ENCODE assay signal across 20 mouse cellular contexts in the genomic region with DNA sequence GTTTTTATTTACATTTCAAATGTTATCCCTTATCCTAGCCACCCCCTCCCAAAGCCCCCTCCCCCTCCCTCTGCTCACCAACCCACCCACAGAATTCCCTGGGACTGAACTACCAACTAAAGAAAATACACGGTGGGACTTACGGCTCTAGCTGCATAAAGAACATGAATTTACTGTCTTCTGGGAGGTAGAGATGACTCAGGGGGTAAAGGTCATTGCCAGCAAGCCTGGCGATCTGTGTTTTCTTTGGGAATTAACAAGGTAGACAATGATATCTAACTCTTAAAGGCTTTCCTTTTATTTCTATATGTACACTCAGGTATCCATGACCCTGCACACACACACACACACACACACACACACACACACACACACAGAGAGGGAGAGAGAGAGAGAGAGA.
DNase-seq lines count a peak whose midpoint lies in the region; ATAC-seq and TF ChIP-seq lines count a peak whose summit lies in the region.
"Had no signal": no experiment of that assay in that cellular context is flagged by ENCODE, and none has a peak within 500 bp of the region (broad histone marks: within the 10 kb centered on the region; RNA-seq: fewer than 3 reads in every experiment).

No protein-coding gene starts in this region.

- no peak for TF ChIP-seq EP300 in lung, postnatal 0 days (IDR thresholded peaks at IDR 0.05)

- no peak for TF ChIP-seq POLR2A in small intestine, adult 2 months (IDR thresholded peaks at IDR 0.05; ENCODE audit: low read depth, low read length)

- H3K9me3 ChIP-seq in intestine, embryonic 15.5 days: no peaks in the 10 kb centered on the region
- H3K9me3 ChIP-seq in intestine, embryonic 16.5 days (ENCODE audit: control insufficient read depth, low read length): no peaks in the 10 kb centered on the region
- H3K9me3 ChIP-seq in lung, postnatal 0 days (ENCODE audit: low read length): no peaks in the 10 kb centered on the region
- H3K9me3 ChIP-seq: embryonic facial prominence, embryonic 10.5 days; embryonic facial prominence, embryonic 12.5 days; forebrain, embryonic 13.5 days; forebrain, embryonic 15.5 days had no signal

- H3K27ac ChIP-seq in intestine, embryonic 15.5 days: no peak overlapping the region
- no peak overlapping the region for H3K27ac ChIP-seq in intestine, embryonic 16.5 days (ENCODE audit: low read length)
- H3K27ac ChIP-seq in small intestine, adult 2 months (ENCODE audit: insufficient read depth, low read depth, low read length): 0 out of 2 replicates have a peak overlapping the region, but pooled peaks have one; percentile 35
- no peak overlapping the region for H3K27ac ChIP-seq in lung, postnatal 0 days (ENCODE audit: low read length)
- H3K27ac ChIP-seq: embryonic facial prominence, embryonic 10.5 days; embryonic facial prominence, embryonic 12.5 days; forebrain, embryonic 13.5 days; forebrain, embryonic 15.5 days had no signal

- H3K4me1 ChIP-seq in intestine, embryonic 15.5 days (replicated peaks): no peaks in the 10 kb centered on the region
- H3K4me1 ChIP-seq in intestine, embryonic 16.5 days (ENCODE audit: control insufficient read depth, insufficient read depth, low read length): no peaks in the 10 kb centered on the region
- H3K4me1 ChIP-seq in small intestine, adult 2 months (ENCODE audit: control insufficient read depth, insufficient read depth, insufficient read length, low read length): no peaks in the 10 kb centered on the region
- H3K4me1 ChIP-seq in lung, postnatal 0 days (ENCODE audit: insufficient read depth, low read depth, low read length): no peaks in the 10 kb centered on the region
- H3K4me1 ChIP-seq: embryonic facial prominence, embryonic 10.5 days; embryonic facial prominence, embryonic 12.5 days; forebrain, embryonic 13.5 days; forebrain, embryonic 15.5 days had no signal

- no peak overlapping the region for H3K4me3 ChIP-seq in intestine, embryonic 15.5 days (replicated peaks)
- no peak overlapping the region for H3K4me3 ChIP-seq in intestine, embryonic 16.5 days (ENCODE audit: low read length)
- H3K4me3 ChIP-seq in small intestine, adult 2 months (ENCODE audit: low read depth, low read length): no peak overlapping the region
- H3K4me3 ChIP-seq in lung, postnatal 0 days (ENCODE audit: low read depth, low read length): no peak overlapping the region
- H3K4me3 ChIP-seq: embryonic facial prominence, embryonic 10.5 days; embryonic facial prominence, embryonic 12.5 days; forebrain, embryonic 13.5 days; forebrain, embryonic 15.5 days had no signal

- TF ChIP-seq CTCF in small intestine, adult 2 months (IDR thresholded peaks at IDR 0.05; ENCODE audit: extremely low read depth, insufficient read length, insufficient replicate concordance, low read depth, low read length): no peak
- no peak for TF ChIP-seq CTCF in lung, postnatal 0 days (IDR thresholded peaks at IDR 0.05)

- H3K4me2 ChIP-seq in intestine, embryonic 15.5 days (replicated peaks): no peak overlapping the region
- H3K4me2 ChIP-seq in intestine, embryonic 16.5 days (ENCODE audit: low read depth, low read length): no peak overlapping the region
- H3K4me2 ChIP-seq in lung, postnatal 0 days (replicated peaks; ENCODE audit: low read depth, low read length): no peak overlapping the region
- H3K4me2 ChIP-seq: embryonic facial prominence, embryonic 12.5 days; forebrain, embryonic 13.5 days; forebrain, embryonic 15.5 days had no signal

- no peak overlapping the region for H3K9ac ChIP-seq in intestine, embryonic 15.5 days
- no peak overlapping the region for H3K9ac ChIP-seq in intestine, embryonic 16.5 days (ENCODE audit: low read depth, low read length)
- no peak overlapping the region for H3K9ac ChIP-seq in lung, postnatal 0 days (replicated peaks; ENCODE audit: low read depth)
- H3K9ac ChIP-seq: embryonic facial prominence, embryonic 12.5 days; forebrain, embryonic 13.5 days; forebrain, embryonic 15.5 days; forebrain, postnatal 0 days had no signal

- DNase-seq in adrenal gland, postnatal 36 days: peak; percentile 5 to 29
- no peak for DNase-seq in adrenal gland, adult 2 months
- no peak for DNase-seq in lung, postnatal 0 days (ENCODE audit: low spot score)
- DNase-seq in spleen, postnatal 14 days (ENCODE audit: low spot score in 2 of 2): no peak
- DNase-seq: adrenal gland, adult 8-10 months; adrenal gland, postnatal 14 days; cerebellum, adult 11-12 months; cerebellum, adult 2 months; cerebellum, adult 9-10 months; cerebellum, postnatal 10 days; cerebellum, postnatal 25 days; forebrain, postnatal 0 days had no signal

- no peaks in the 10 kb centered on the region for H3K36me3 ChIP-seq in intestine, embryonic 15.5 days
- no peaks in the 10 kb centered on the region for H3K36me3 ChIP-seq in intestine, embryonic 16.5 days (ENCODE audit: control insufficient read depth, insufficient read depth, low read length)
- H3K36me3 ChIP-seq in small intestine, adult 2 months (ENCODE audit: control insufficient read depth, insufficient read depth, low read length): no peaks in the 10 kb centered on the region
- no peaks in the 10 kb centered on the region for H3K36me3 ChIP-seq in lung, postnatal 0 days (ENCODE audit: insufficient read depth, low read length)
- H3K36me3 ChIP-seq: embryonic facial prominence, embryonic 10.5 days; embryonic facial prominence, embryonic 12.5 days; forebrain, embryonic 15.5 days had no signal

- 36% methylated on average over 3 of the region's 3 CpGs for WGBS in intestine, embryonic 15.5 days
- 47% methylated on average over 3 of the region's 3 CpGs for WGBS in intestine, embryonic 16.5 days
- WGBS in small intestine, adult 2 months: 25% methylated on average over 3 of the region's 3 CpGs
- 62% methylated on average over 3 of the region's 3 CpGs for WGBS in lung, postnatal 0 days

- no peaks in the 10 kb centered on the region for H3K27me3 ChIP-seq in intestine, embryonic 15.5 days (replicated peaks)
- no peaks in the 10 kb centered on the region for H3K27me3 ChIP-seq in intestine, embryonic 16.5 days (replicated peaks; ENCODE audit: control insufficient read depth, insufficient read depth, low read length)
- no peaks in the 10 kb centered on the region for H3K27me3 ChIP-seq in small intestine, adult 2 months (ENCODE audit: control insufficient read depth, insufficient read depth, low read length)
- no peaks in the 10 kb centered on the region for H3K27me3 ChIP-seq in lung, postnatal 0 days (replicated peaks; ENCODE audit: insufficient read depth, low read length)
- H3K27me3 ChIP-seq: embryonic facial prominence, embryonic 12.5 days; forebrain, embryonic 13.5 days; forebrain, embryonic 15.5 days had no signal

- peak; percentile 84 for ATAC-seq in intestine, embryonic 15.5 days
- peak; percentile 93 for ATAC-seq in intestine, embryonic 16.5 days
- no peak for ATAC-seq in lung, postnatal 0 days
- no peak for ATAC-seq in activated CD4-positive, CD25-positive, alpha-beta regulatory T cell, adult 4 months
- ATAC-seq: forebrain, embryonic 13.5 days; forebrain, embryonic 15.5 days; forebrain, postnatal 0 days had no signal

Comparison
In these comparisons a context has a peak if more than half of its experiments do, and no peak if none do; other contexts are left out.
1. DNase-seq: peak in adrenal gland, postnatal 36 days (2 of 2); none in adrenal gland, adult 2 months (single experiment), lung, postnatal 0 days (single experiment) and spleen, postnatal 14 days (0 of 2).
2. ATAC-seq: peak in intestine, embryonic 15.5 days (single experiment) and intestine, embryonic 16.5 days (single experiment); none in lung, postnatal 0 days (single experiment) and activated CD4-positive, CD25-positive, alpha-beta regulatory T cell, adult 4 months (single experiment).